Mouse (Mus musculus): ENCODE measurements around the gene Agl.

The Agl gene

DNA sequence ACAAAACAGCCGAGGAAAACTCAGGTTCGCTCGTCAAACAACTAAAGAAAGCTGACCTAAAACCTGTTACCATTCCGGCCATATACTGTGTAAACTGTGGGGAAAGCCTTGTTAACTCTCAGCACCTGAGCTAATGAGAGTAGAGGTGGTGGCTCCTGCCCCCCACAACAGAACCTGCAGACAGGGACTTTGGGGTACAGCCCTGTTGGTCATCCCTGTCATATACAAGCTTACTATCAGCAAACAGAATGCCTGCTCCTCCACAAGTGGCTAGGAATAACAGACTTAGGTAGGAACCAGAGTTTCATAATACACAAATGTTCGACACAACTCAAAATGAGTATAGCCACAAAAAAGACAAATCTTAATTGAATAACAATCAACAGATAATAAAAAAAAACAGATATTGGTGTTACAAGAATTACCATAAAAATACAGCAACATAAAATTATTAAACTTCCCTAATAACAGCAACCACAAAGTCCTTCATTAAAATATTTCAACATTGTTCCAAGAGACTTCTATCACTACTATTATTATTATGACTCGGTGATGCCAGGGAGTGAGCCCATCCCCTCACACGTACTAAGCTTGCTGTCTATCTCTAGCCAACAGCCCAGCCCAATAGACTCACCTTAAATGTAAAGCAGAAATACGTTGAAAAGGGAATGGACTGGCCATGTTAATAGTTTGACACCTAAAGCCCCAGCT is 112.9 kb downstream of the Agl start:
- ATAC-seq (ENCODE audit: low TSS enrichment), result no peak

DNA sequence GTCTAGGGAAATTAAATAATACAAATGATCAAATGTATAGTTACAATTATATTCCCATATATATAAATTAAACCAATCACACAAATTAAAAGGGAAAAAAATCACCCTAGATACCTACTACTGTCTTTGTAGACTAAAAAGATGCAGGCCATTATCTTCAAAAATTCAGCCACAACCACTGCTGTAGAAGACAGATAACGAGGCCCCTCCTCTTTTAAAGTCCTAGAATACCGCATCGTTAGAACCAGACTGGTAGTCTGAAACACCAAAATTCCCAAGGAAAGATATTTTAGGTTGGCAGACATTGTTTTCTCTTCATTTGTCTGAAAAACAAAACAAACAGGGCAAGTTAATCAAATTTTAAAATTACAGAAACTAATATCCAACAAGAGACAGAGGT is 113.7 kb downstream of the Agl start:
- ATAC-seq (ENCODE audit: low TSS enrichment), result no peak
